Mouse (Mus musculus) skeletal muscle tissue, adult 2 months (tissue): ENCODE measurements around the gene Hspb11.

ENCODE experiments used
- DNase-seq: peaks from one replicate; pipeline ENCODE4 v3.0.0-alpha.2; 2012; ENCODE audit warnings: low read depth, low spot score

Gene Hspb11

GRCm38 (mm10) chr4:107253125-107254091 lies at the start of gene Hspb11, which contains the start of gene Lrrc42:
Hspb11 (plus strand) TSS chr4:107253593.
Lrrc42 (minus strand) TSS chr4:107253532.
- DNase-seq: peak; percentile 93

- no peak for DNase-seq
These were observed 46.4 kb upstream of the Hspb11 start for GRCm38 (mm10) chr4:107207016-107207415.

- DNase-seq: no peak
These were observed 44.5 kb upstream of the Hspb11 start, which contains the start of gene Ldlrad1 for GRCm38 (mm10) chr4:107208880-107209279. Ldlrad1 (plus strand) TSS chr4:107209180.

- no peak for DNase-seq
These were observed 42.8 kb upstream of the Hspb11 start for GRCm38 (mm10) chr4:107210483-107211097.

- DNase-seq: no peak
These were observed 41.9 kb upstream of the Hspb11 start for GRCm38 (mm10) chr4:107211465-107211864.

- no peak for DNase-seq
These were observed 41.5 kb upstream of the Hspb11 start for GRCm38 (mm10) chr4:107211936-107212335.

GRCm38 (mm10) chr4:107213279-107214011 lies 39.9 kb upstream of the Hspb11 start:
- DNase-seq: no peak

GRCm38 (mm10) chr4:107217574-107217973 lies 35.8 kb upstream of the Hspb11 start:
- DNase-seq: peak; percentile 13

- no peak for DNase-seq
These were observed 31.9 kb upstream of the Hspb11 start for GRCm38 (mm10) chr4:107221524-107221923.

GRCm38 (mm10) chr4:107223225-107224204 lies 29.9 kb upstream of the Hspb11 start:
- peak; percentile 39 for DNase-seq

- no peak for DNase-seq
These were observed 27.1 kb upstream of the Hspb11 start for GRCm38 (mm10) chr4:107226313-107226712.

- no peak for DNase-seq
These were observed 21.2 kb upstream of the Hspb11 start for GRCm38 (mm10) chr4:107232219-107232618.

- no peak for DNase-seq
These were observed 15.1 kb upstream of the Hspb11 start for GRCm38 (mm10) chr4:107238253-107238652.

GRCm38 (mm10) chr4:107240196-107240595 lies 13.2 kb upstream of the Hspb11 start:
- no peak for DNase-seq

- DNase-seq: no peak
These were observed 9.7 kb upstream of the Hspb11 start for GRCm38 (mm10) chr4:107243365-107244333.

GRCm38 (mm10) chr4:107245368-107245767 lies 8.0 kb upstream of the Hspb11 start:
- no peak for DNase-seq

GRCm38 (mm10) chr4:107246040-107246439 lies 7.4 kb upstream of the Hspb11 start:
- no peak for DNase-seq

- no peak for DNase-seq
These were observed 6.3 kb upstream of the Hspb11 start for GRCm38 (mm10) chr4:107247110-107247509.

- no peak for DNase-seq
These were observed 5.3 kb upstream of the Hspb11 start for GRCm38 (mm10) chr4:107248061-107248460.
